Mouse (Mus musculus) small intestine, adult 2 months (tissue): ENCODE data around the gene Spi1. TPM values are rescaled to one million over a fixed set of nuclear protein-coding genes. Genes with fewer than 3 reads are reported as not detected.

Source experiments
- H3K27ac ChIP-seq: fragments of 200-500 bp; 2 replicates; pipeline ENCODE4 v1.5.1; 2012; ENCODE audit warnings: low read depth, low read length, control low read depth, inconsistent platforms; ENCODE audit not compliant: insufficient read depth
- H3K27me3 ChIP-seq: fragments of 200-500 bp; 2 replicates; pipeline ENCODE4 v1.6.1; 2012; ENCODE audit warnings: mild to moderate bottlenecking, moderate library complexity, low read length, inconsistent platforms; ENCODE audit not compliant: control insufficient read depth, insufficient read depth
- H3K36me3 ChIP-seq: fragments of 200-500 bp; 2 replicates; pipeline ENCODE4 v1.6.1; 2012; ENCODE audit warnings: mild to moderate bottlenecking, low read length, control low read depth, inconsistent platforms; ENCODE audit not compliant: control insufficient read depth, insufficient read depth
- H3K4me1 ChIP-seq: fragments of 200-500 bp; 2 replicates; pipeline ENCODE4 v1.6.1; 2012; ENCODE audit warnings: low read length, inconsistent platforms, mixed read lengths; ENCODE audit not compliant: control insufficient read depth, insufficient read depth, insufficient read length
- H3K4me3 ChIP-seq: fragments of 200-500 bp; 2 replicates; pipeline ENCODE4 v1.5.1; 2012; ENCODE audit warnings: low read depth, mild to moderate bottlenecking, control low read depth, inconsistent platforms, low read length, moderate library complexity
- CTCF ChIP-seq: fragments of 200-500 bp; IDR thresholded peaks from 2 replicates; pipeline ENCODE4 v1.5.1; 2012; ENCODE audit warnings: low read depth, mild to moderate bottlenecking, control low read depth, inconsistent platforms, low read length, moderate library complexity, mixed read lengths; ENCODE audit not compliant: insufficient replicate concordance, insufficient read length; ENCODE audit errors: extremely low read depth
- POLR2A ChIP-seq: fragments of 200-500 bp; IDR thresholded peaks from 2 replicates; pipeline ENCODE4 v1.6.1; 2012; ENCODE audit warnings: low read depth, mild to moderate bottlenecking, control low read depth, inconsistent platforms, low read length, moderate library complexity
- WGBS: fragments of 180-500 bp; shearing (Covaris S2); methylation state at CpG from one replicate; pipeline ENCODE4 v1.1.7; 2018; 5-methylcytosine and 5-hydroxymethylcytosine counted together
- polyA plus RNA-seq: library from polyadenylated mRNA; depleted of rRNA; stranded (reverse); fragments of >200 nt; gene quantifications from 2 replicates; pipeline ENCODE4 v1.2.3, GENCODE M21; 2012

Spi1 gene
- polyA plus RNA-seq, 1 experiment: 28.8 TPM

DNA sequence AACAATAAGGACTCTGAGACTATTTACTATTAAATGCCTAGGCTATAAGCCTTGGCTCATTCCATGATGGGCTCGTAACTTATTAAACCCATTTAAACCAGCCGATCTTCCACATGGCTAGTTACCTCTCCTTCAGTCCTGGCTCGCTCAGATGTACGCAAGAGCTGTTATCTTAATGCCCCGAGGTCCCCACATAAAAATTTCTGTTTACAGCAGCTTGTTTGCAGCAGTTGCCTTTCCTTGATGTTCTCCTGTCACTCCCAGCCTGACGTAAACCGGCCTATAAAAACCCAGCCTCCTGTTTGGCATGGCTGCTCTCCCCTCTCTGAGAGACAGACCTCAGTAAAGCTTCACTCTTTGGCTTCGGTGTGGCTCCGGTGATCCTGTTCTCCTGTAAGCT is 34.8 kb upstream of the Spi1 start:
- WGBS: 54% methylated on average over 9 of the region's 9 CpGs
- H3K27ac ChIP-seq: no peak overlapping the region

DNA sequence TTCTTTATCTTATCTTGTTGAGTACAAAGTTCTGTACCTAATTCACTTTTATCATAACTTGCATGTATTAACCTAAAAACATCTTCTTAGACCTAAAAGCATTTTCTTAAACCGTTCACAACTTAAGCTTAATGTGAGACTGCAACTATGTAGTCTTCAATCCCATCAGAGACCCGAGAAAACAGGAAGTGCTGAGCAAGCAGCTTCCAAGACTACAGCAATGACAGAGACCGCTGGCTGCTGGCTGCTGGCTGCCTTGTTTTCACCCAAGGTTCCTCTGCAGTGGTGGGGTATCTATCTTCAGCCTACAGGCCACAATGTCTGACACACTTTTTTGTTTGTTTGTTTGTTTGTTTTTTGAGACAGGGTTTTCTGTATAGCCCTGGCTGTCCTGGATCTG is 30.3 kb upstream of the Spi1 start:
- 48% methylated on average over 3 of the region's 3 CpGs for WGBS
- H3K4me1 ChIP-seq: no peaks in the 10 kb centered on the region; the same call in 1 of the 2 replicates
- H3K36me3 ChIP-seq: peaks cover 18% of the 10 kb centered on the region
- no peak overlapping the region for H3K27ac ChIP-seq
- H3K4me3 ChIP-seq: no peak overlapping the region
- H3K27me3 ChIP-seq: no peaks in the 10 kb centered on the region
- TF ChIP-seq CTCF: no peak

More for the DNA sequence above, 34.8 kb upstream of the Spi1 start:
- no peak for TF ChIP-seq CTCF
- no peak for TF ChIP-seq POLR2A
- 0 out of 2 replicates have a peak, but pooled peaks cover 5% of the 10 kb centered on the region for H3K4me1 ChIP-seq
- no peak overlapping the region for H3K4me3 ChIP-seq
- no peaks in the 10 kb centered on the region for H3K27me3 ChIP-seq
- no peaks in the 10 kb centered on the region for H3K36me3 ChIP-seq

DNA sequence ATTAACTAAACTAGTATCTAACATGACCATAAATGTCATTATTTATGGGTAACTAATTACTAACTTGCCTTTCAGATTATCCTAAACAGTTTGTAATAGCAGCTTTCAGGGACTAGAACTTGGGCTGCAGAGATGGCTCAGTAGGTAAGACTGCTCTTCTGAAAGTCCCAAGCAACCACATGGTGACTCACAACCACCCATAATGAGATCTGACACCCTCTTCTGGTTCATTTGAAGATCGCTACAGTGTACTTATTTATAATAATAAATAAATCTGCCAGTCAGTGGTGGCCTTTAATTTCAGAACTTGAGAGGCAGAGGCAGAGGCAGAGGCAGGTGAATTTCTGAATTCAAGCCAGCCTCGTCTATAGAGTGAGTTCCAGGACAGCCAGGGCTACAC is 29.4 kb upstream of the Spi1 start:
- 35% methylated on average over 2 of the region's 2 CpGs for WGBS
- Histone ChIP-seq H3K27me3 (no peaks in the 10 kb centered on the region), H3K36me3 (peaks cover 25% of the 10 kb centered on the region), H3K4me1 (no peaks in the 10 kb centered on the region; the same call in 1 of the 2 replicates), H3K27ac (no peak overlapping the region), H3K4me3 (no peak overlapping the region)
- no peak for TF ChIP-seq POLR2A
- no peak for TF ChIP-seq CTCF

DNA sequence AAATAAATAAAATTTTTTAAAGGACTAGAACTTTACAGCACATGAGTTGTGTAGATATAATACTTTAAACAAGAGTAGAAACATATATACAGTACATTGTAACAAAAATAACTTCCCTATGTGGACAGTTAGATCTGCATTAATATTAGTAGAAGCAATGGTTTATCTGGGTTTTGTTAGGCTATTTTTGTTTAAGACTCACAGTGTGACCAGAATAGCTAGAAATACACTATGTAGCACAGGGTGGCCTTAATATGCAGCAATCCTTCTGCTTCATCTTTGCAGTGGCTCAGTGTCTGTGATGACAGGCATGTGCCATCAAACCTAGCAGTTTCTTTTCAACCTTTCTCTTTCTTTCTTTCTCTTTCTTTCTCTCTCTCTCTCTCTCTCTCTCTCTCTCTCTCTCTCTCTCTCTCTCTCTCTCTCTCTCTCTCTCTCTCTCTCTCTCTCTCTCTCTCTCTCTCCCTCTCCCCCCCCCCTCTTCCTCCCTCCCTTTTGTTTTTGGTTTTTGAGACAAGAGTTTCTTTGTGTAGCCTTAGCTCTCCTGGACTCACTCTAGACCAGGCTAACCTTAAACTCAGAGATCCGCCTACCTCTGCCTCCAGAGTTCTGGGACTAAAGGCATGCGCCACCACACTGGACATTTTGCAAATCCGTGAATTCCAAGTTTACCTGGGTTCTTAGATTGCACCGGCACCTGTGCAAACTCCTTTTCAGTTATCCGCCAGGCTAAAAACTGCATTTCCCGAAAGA is 28.8 kb upstream of the Spi1 start:
- H3K36me3 ChIP-seq: peaks cover 30% of the 10 kb centered on the region
- H3K27me3 ChIP-seq: no peaks in the 10 kb centered on the region
- WGBS: 1% methylated on average over 6 of the region's 6 CpGs
- H3K4me3 ChIP-seq: peak overlapping the region; percentile 81
- no peak overlapping the region for H3K27ac ChIP-seq
- H3K4me1 ChIP-seq: no peaks in the 10 kb centered on the region; the same call in 1 of the 2 replicates
- no peak for TF ChIP-seq POLR2A
- TF ChIP-seq CTCF: peak; percentile 10; the same call in 1 of the 2 replicates

DNA sequence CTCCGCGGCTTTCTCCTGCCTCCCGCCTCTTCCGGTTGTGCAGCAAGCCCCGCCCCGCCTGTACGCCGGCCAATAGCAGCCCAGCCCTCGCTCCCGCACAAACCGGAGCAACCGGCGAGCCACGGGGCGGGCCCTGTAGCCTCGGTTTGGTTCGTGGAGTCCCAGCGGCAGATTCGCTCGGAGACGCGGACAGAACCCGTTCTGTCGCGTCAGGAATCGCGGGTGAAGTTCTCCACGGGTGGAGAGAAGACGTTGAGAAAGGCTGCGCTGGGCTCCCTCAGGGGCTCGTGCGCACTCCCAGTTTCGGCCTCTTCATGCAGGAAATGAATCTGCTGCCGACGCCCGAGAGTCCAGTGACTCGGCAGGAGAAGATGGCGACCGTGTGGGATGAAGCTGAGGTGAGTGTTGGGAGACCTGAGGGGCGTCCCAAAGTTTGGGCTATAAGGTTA is 28.2 kb upstream of the Spi1 start, which contains the start of gene Psmc3:
Gene Psmc3 (plus strand): TSS at position 76 of the 449 bp plus-strand sequence.
- H3K4me3 ChIP-seq: peak within 1 kb of the TSS; percentile 81
- H3K27ac ChIP-seq: peak within 1 kb of the TSS; percentile 84
- WGBS: under 1% methylated on average over 40 of the region's 40 CpGs
- TF ChIP-seq CTCF (no peak; the same call in 1 of the 2 replicates), POLR2A (peak; percentile 66; the same call in 1 of the 2 replicates)
- H3K27me3 ChIP-seq: no peaks in the 10 kb centered on the region
- peaks cover 35% of the 10 kb centered on the region for H3K36me3 ChIP-seq
- H3K4me1 ChIP-seq: no peaks in the 10 kb centered on the region; the same call in 1 of the 2 replicates

DNA sequence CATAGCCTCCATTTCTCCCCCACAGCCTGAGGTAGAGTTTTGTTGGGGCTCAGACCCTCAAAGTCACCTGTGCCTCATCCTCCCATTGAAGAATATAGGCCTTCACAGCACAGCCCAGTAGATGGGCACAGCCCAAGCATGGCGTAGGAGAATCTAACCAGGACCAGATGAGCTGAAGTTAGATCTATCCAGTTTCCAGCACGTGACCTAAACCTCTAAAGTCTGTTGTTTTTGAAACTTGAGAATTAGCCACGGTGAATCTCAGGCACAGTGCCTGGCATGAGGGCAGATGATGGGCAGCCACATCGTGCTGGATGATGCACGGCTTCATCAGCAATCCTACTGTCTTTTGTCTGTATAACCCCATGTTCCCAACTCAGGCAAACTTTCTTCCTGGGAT is 23.8 kb upstream of the Spi1 start:
- no peak overlapping the region for H3K4me3 ChIP-seq
- H3K27me3 ChIP-seq: no peaks in the 10 kb centered on the region
- TF ChIP-seq POLR2A (no peak), CTCF (no peak)
- H3K36me3 ChIP-seq: peaks cover 66% of the 10 kb centered on the region
- H3K4me1 ChIP-seq: no peaks in the 10 kb centered on the region; the same call in 1 of the 2 replicates
- 94% methylated on average over 5 of the region's 5 CpGs for WGBS
- no peak overlapping the region for H3K27ac ChIP-seq

DNA sequence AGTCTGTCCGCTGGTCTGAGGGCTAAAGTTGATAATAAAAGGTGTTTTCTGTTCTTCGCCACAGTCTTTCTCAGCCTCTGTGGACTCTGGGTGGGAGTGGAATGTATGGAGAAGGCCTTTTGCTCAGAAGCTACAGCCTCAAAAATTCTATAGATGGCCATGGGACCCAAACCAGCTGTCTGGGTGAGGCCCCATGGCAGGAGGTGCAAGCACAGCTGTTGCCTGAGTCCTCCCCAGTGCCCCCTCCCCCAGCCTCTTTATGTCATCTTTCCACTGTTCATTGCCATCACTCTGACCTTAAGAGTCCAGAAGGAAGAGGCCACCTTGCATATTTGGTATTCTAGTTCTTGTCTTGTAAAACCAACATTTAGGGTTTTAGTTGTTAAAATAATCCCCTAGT is 22.8 kb upstream of the Spi1 start:
- H3K27me3 ChIP-seq: no peaks in the 10 kb centered on the region
- TF ChIP-seq POLR2A (no peak), CTCF (no peak)
- H3K4me1 ChIP-seq: no peaks in the 10 kb centered on the region; the same call in 1 of the 2 replicates
- H3K27ac ChIP-seq: no peak overlapping the region
- peaks cover 75% of the 10 kb centered on the region for H3K36me3 ChIP-seq
- H3K4me3 ChIP-seq: no peak overlapping the region
- 91% methylated on average over 2 of the region's 2 CpGs for WGBS
